In genomic region chr16:38388757-38389156, GRCm38 (mm10) we compare ENCODE assay signal across 46 mouse cellular contexts. TPM values are rescaled to one million over a fixed set of nuclear protein-coding genes. Genes with fewer than 3 reads are reported as not detected.
"Had no signal": no experiment of that assay in that cellular context is flagged by ENCODE, and none has a peak within 500 bp of the region (broad histone marks: within the 10 kb centered on the region; RNA-seq: fewer than 3 reads in every experiment).

No protein-coding gene starts in this region.

- H3K9ac ChIP-seq: limb, embryonic 12.5 days; limb, embryonic 13.5 days; limb, embryonic 15.5 days; liver, embryonic 12.5 days; liver, embryonic 13.5 days; liver, embryonic 14.5 days; liver, embryonic 15.5 days; liver, postnatal 0 days; lung, embryonic 14.5 days; lung, embryonic 15.5 days; midbrain, embryonic 12.5 days; midbrain, embryonic 13.5 days; midbrain, embryonic 15.5 days; neural tube, embryonic 12.5 days had no signal

- H3K36me3 ChIP-seq: limb, embryonic 10.5 days; limb, embryonic 12.5 days; limb, embryonic 13.5 days; limb, embryonic 15.5 days; liver, embryonic 12.5 days; liver, embryonic 13.5 days; liver, embryonic 15.5 days; lung, embryonic 15.5 days; midbrain, embryonic 10.5 days; midbrain, embryonic 12.5 days; midbrain, embryonic 13.5 days; midbrain, embryonic 15.5 days; neural tube, embryonic 12.5 days had no signal

- H3K4me1 ChIP-seq: limb, embryonic 10.5 days; limb, embryonic 12.5 days; limb, embryonic 13.5 days; limb, embryonic 15.5 days; lung, embryonic 15.5 days; midbrain, embryonic 10.5 days; midbrain, embryonic 12.5 days; midbrain, embryonic 13.5 days; midbrain, embryonic 15.5 days; neural tube, embryonic 12.5 days had no signal

- H3K4me3 ChIP-seq: left cerebral cortex, adult 2 months; limb, embryonic 10.5 days; limb, embryonic 12.5 days; limb, embryonic 13.5 days; limb, embryonic 15.5 days; liver, embryonic 12.5 days; liver, embryonic 13.5 days; liver, embryonic 15.5 days; lung, embryonic 15.5 days; midbrain, embryonic 10.5 days; midbrain, embryonic 12.5 days; midbrain, embryonic 13.5 days; midbrain, embryonic 15.5 days; neural tube, embryonic 12.5 days had no signal

- H3K9me3 ChIP-seq: limb, embryonic 10.5 days; limb, embryonic 12.5 days; limb, embryonic 13.5 days; limb, embryonic 15.5 days; liver, embryonic 12.5 days; liver, embryonic 13.5 days; liver, embryonic 15.5 days; lung, embryonic 15.5 days; megakaryocyte, embryonic 14.5 days; midbrain, embryonic 10.5 days; midbrain, embryonic 12.5 days; midbrain, embryonic 13.5 days; midbrain, embryonic 15.5 days; neural tube, embryonic 12.5 days had no signal

- H3K27ac ChIP-seq: left cerebral cortex, adult 2 months; limb, embryonic 10.5 days; limb, embryonic 12.5 days; limb, embryonic 13.5 days; limb, embryonic 15.5 days; liver, embryonic 12.5 days; liver, embryonic 13.5 days; liver, embryonic 14.5 days; liver, embryonic 15.5 days; lung, embryonic 15.5 days; macrophage; midbrain, embryonic 10.5 days; midbrain, embryonic 12.5 days; midbrain, embryonic 13.5 days; midbrain, embryonic 15.5 days; neural tube, embryonic 12.5 days had no signal

- H3K27me3 ChIP-seq: limb, embryonic 12.5 days; limb, embryonic 13.5 days; limb, embryonic 15.5 days; liver, embryonic 12.5 days; liver, embryonic 13.5 days; liver, embryonic 15.5 days; lung, embryonic 15.5 days; megakaryocyte, embryonic 14.5 days; midbrain, embryonic 12.5 days; midbrain, embryonic 13.5 days; midbrain, embryonic 15.5 days; neural tube, embryonic 12.5 days had no signal

- DNase-seq: left cerebral cortex, postnatal 4 days; liver; liver, embryonic 13.5 days; liver, postnatal 0 days; lung, adult 18-20 months; lung, adult 2 months; lung, embryonic 14.5 days; lung, postnatal 10 days; lung, postnatal 14 days; lung, postnatal 36 days; lung, postnatal 4 days; midbrain, embryonic 14.5 days had no signal

- H3K4me2 ChIP-seq: limb, embryonic 12.5 days; limb, embryonic 13.5 days; limb, embryonic 15.5 days; liver, embryonic 11.5 days; liver, embryonic 12.5 days; liver, embryonic 13.5 days; liver, embryonic 15.5 days; lung, embryonic 14.5 days; lung, embryonic 15.5 days; midbrain, embryonic 11.5 days; midbrain, embryonic 12.5 days; midbrain, embryonic 13.5 days; midbrain, embryonic 15.5 days; neural tube, embryonic 12.5 days had no signal

RNA-seq across cellular contexts. Expression of gene Popdc2, which starts 26.7 kb away (rescaled TPM):
- total RNA-seq: monocyte, adult 5-6 weeks had no signal
- polyA plus RNA-seq: macrophage had no signal

RNA-seq across cellular contexts. Expression of gene Gm21987, which starts 41.9 kb away (rescaled TPM):
- total RNA-seq: left cerebral cortex, adult 2 months; left cerebral cortex, adult 8-10 months; left cerebral cortex, postnatal 10 days; left cerebral cortex, postnatal 14 days; left cerebral cortex, postnatal 36 days; left cerebral cortex, postnatal 4 days; liver, adult 2 months; megakaryocyte progenitor cell, adult 5-6 weeks; megakaryocyte, adult 5-6 weeks; megakaryocyte-erythroid progenitor cell, adult 5-6 weeks; midbrain, postnatal 0 days; monocyte, adult 5-6 weeks had no signal
- polyA plus RNA-seq: limb, embryonic 10.5 days; limb, embryonic 11.5 days; limb, embryonic 12.5 days; limb, embryonic 13.5 days; limb, embryonic 14.5 days; liver, adult 2 months; liver, embryonic 11.5 days; liver, embryonic 12.5 days; liver, embryonic 13.5 days; liver, embryonic 14.5 days; liver, embryonic 15.5 days; liver, embryonic 16.5 days; liver, postnatal 0 days; lung, adult 2 months; lung, embryonic 14.5 days; lung, embryonic 15.5 days; lung, postnatal 0 days; macrophage; midbrain, embryonic 10.5 days; midbrain, embryonic 11.5 days; midbrain, embryonic 12.5 days; midbrain, embryonic 13.5 days; midbrain, embryonic 14.5 days; midbrain, embryonic 15.5 days; midbrain, embryonic 16.5 days; midbrain, postnatal 0 days; neural tube, embryonic 11.5 days; neural tube, embryonic 12.5 days had no signal

RNA-seq across cellular contexts. Expression of gene Pla1a, which starts 44.2 kb away (rescaled TPM):
- total RNA-seq: megakaryocyte progenitor cell, adult 5-6 weeks; megakaryocyte-erythroid progenitor cell, adult 5-6 weeks; monocyte, adult 5-6 weeks had no signal
- polyA plus RNA-seq: macrophage had no signal

RNA-seq across cellular contexts. Expression of gene Maats1, which starts 46.8 kb away (rescaled TPM):
- total RNA-seq: liver, adult 2 months; megakaryocyte progenitor cell, adult 5-6 weeks; megakaryocyte, adult 5-6 weeks; monocyte, adult 5-6 weeks had no signal
- polyA plus RNA-seq: limb, embryonic 10.5 days; limb, embryonic 15.5 days; liver, adult 2 months; liver, embryonic 13.5 days; macrophage had no signal
